Mouse (Mus musculus) stomach, embryonic 15.5 days (tissue): ENCODE measurements at regions not wholly inside any gene's neighbourhood (a gene's known extent, or its start where the extent isn't known, plus 50 kb on each side); places are given as distances from the start of the nearest gene placed in this dataset.

ENCODE experiments used
- ATAC-seq: fragments of 200-750 bp; cut with Nextera tagmentation; 2 replicates; pipeline ENCODE4 v1.8.0; 2017; ENCODE audit warnings: low read depth, moderate number of reproducible peaks, moderate TSS enrichment; ENCODE audit not compliant: insufficient read depth, low FRiP score
- H3K27ac ChIP-seq: fragments of 300-500 bp; sonication (generic); 2 replicates; pipeline ENCODE4 v1.5.1; 2015; ENCODE audit warnings: mild to moderate bottlenecking, inconsistent platforms
- H3K27me3 ChIP-seq: fragments of 300-500 bp; sonication (generic); replicated peaks from 2 replicates; pipeline ENCODE4 v1.6.1; 2015; ENCODE audit warnings: inconsistent platforms
- H3K36me3 ChIP-seq: fragments of 300-500 bp; sonication (generic); 2 replicates; pipeline ENCODE4 v1.6.1; 2015; ENCODE audit warnings: inconsistent platforms
- H3K4me1 ChIP-seq: fragments of 300-500 bp; sonication (generic); 2 replicates; pipeline ENCODE4 v1.6.1; 2015; ENCODE audit warnings: inconsistent platforms
- H3K4me2 ChIP-seq: fragments of 300-500 bp; sonication (generic); 2 replicates; pipeline ENCODE4 v1.6.1; 2015; ENCODE audit warnings: mild to moderate bottlenecking, inconsistent platforms
- H3K4me3 ChIP-seq: fragments of 300-500 bp; sonication (generic); replicated peaks from 2 replicates; pipeline ENCODE4 v1.5.1; 2015; ENCODE audit warnings: inconsistent platforms
- H3K9ac ChIP-seq: fragments of 300-500 bp; sonication (generic); 2 replicates; pipeline ENCODE4 v1.6.1; 2015; ENCODE audit warnings: inconsistent platforms
- H3K9me3 ChIP-seq: fragments of 300-500 bp; sonication (generic); 2 replicates; pipeline ENCODE4 v1.6.1; 2016; ENCODE audit warnings: inconsistent platforms
- WGBS: fragments of 180-500 bp; shearing (Covaris S2); methylation state at CpG from one replicate; pipeline ENCODE4 v1.1.7; 2015; 5-methylcytosine and 5-hydroxymethylcytosine counted together

- Histone ChIP-seq H3K9me3 (no peaks in the 10 kb centered on the region), H3K27me3 (no peaks in the 10 kb centered on the region), H3K4me3 (no peak overlapping the region), H3K36me3 (no peaks in the 10 kb centered on the region), H3K4me1 (no peaks in the 10 kb centered on the region), H3K4me2 (no peak overlapping the region), H3K27ac (no peak overlapping the region), H3K9ac (no peak overlapping the region)
- no peak for ATAC-seq
- 47% methylated on average over 6 of the region's 6 CpGs for WGBS
These were observed 90.7 kb upstream of the Pgrmc2 start for GRCm38 (mm10) chr3:41173561-41173960.

- Histone ChIP-seq H3K9me3 (no peaks in the 10 kb centered on the region), H3K4me1 (no peaks in the 10 kb centered on the region), H3K36me3 (no peaks in the 10 kb centered on the region), H3K27ac (no peak overlapping the region), H3K4me3 (no peak overlapping the region), H3K4me2 (no peak overlapping the region), H3K9ac (no peak overlapping the region), H3K27me3 (no peaks in the 10 kb centered on the region)
- ATAC-seq, result no peak
- WGBS, result 56% methylated on average over 11 of the region's 11 CpGs
These were observed 89.7 kb upstream of the Pgrmc2 start for GRCm38 (mm10) chr3:41172306-41173215.

GRCm38 (mm10) chr3:41171772-41172171, 88.9 kb upstream of the Pgrmc2 start:
- Histone ChIP-seq H3K4me3 (no peak overlapping the region), H3K9me3 (no peaks in the 10 kb centered on the region), H3K9ac (no peak overlapping the region), H3K27me3 (no peaks in the 10 kb centered on the region), H3K27ac (no peak overlapping the region), H3K36me3 (no peaks in the 10 kb centered on the region), H3K4me2 (no peak overlapping the region), H3K4me1 (no peaks in the 10 kb centered on the region)
- WGBS, result 91% methylated on average over 4 of the region's 4 CpGs
- no peak for ATAC-seq

- no peaks in the 10 kb centered on the region for H3K4me1 ChIP-seq
- no peaks in the 10 kb centered on the region for H3K36me3 ChIP-seq
These were observed 88.5 kb upstream of the Pgrmc2 start for GRCm38 (mm10) chr3:41171310-41171709.

GRCm38 (mm10) chr3:41170566-41170965, 87.7 kb upstream of the Pgrmc2 start:
- H3K27me3 ChIP-seq, result no peaks in the 10 kb centered on the region
- H3K4me2 ChIP-seq, result no peak overlapping the region
- no peak overlapping the region for H3K27ac ChIP-seq
- H3K9ac ChIP-seq, result no peak overlapping the region
- no peaks in the 10 kb centered on the region for H3K9me3 ChIP-seq
- no peak for ATAC-seq
- no peaks in the 10 kb centered on the region for H3K36me3 ChIP-seq
- no peaks in the 10 kb centered on the region for H3K4me1 ChIP-seq
- H3K4me3 ChIP-seq, result no peak overlapping the region
- WGBS, result 77% methylated on average over 6 of the region's 6 CpGs

More at GRCm38 (mm10) chr3:41171310-41171709, 88.5 kb upstream of the Pgrmc2 start:
- WGBS, result 84% methylated on average over 4 of the region's 4 CpGs
- no peak overlapping the region for H3K27ac ChIP-seq
- H3K4me3 ChIP-seq, result no peak overlapping the region
- H3K9ac ChIP-seq, result no peak overlapping the region
- no peaks in the 10 kb centered on the region for H3K27me3 ChIP-seq
- H3K9me3 ChIP-seq, result no peaks in the 10 kb centered on the region
- no peak overlapping the region for H3K4me2 ChIP-seq
- ATAC-seq, result no peak

GRCm38 (mm10) chr3:41169430-41169829, 86.6 kb upstream of the Pgrmc2 start:
- Histone ChIP-seq H3K4me1 (no peaks in the 10 kb centered on the region), H3K27ac (no peak overlapping the region), H3K4me2 (no peak overlapping the region), H3K4me3 (no peak overlapping the region), H3K36me3 (no peaks in the 10 kb centered on the region), H3K9ac (no peak overlapping the region), H3K27me3 (no peaks in the 10 kb centered on the region), H3K9me3 (no peaks in the 10 kb centered on the region)
- peak; percentile 88; the same call in 1 of the 2 replicates for ATAC-seq
- WGBS, result 69% methylated on average over 10 of the region's 10 CpGs

GRCm38 (mm10) chr3:41168181-41168967, 85.5 kb upstream of the Pgrmc2 start:
- Histone ChIP-seq H3K4me3 (no peak overlapping the region), H3K4me2 (no peak overlapping the region), H3K27me3 (no peaks in the 10 kb centered on the region), H3K9me3 (no peaks in the 10 kb centered on the region), H3K36me3 (no peaks in the 10 kb centered on the region), H3K4me1 (no peaks in the 10 kb centered on the region), H3K27ac (no peak overlapping the region), H3K9ac (no peak overlapping the region)
- WGBS, result 82% methylated on average over 11 of the region's 11 CpGs
- no peak for ATAC-seq

GRCm38 (mm10) chr3:41167476-41167875, 84.6 kb upstream of the Pgrmc2 start:
- Histone ChIP-seq H3K4me3 (no peak overlapping the region), H3K27ac (no peak overlapping the region), H3K9ac (no peak overlapping the region), H3K36me3 (no peaks in the 10 kb centered on the region), H3K27me3 (no peaks in the 10 kb centered on the region), H3K9me3 (no peaks in the 10 kb centered on the region), H3K4me1 (no peaks in the 10 kb centered on the region), H3K4me2 (no peak overlapping the region)
- WGBS, result 90% methylated on average over 3 of the region's 3 CpGs
- ATAC-seq, result no peak

GRCm38 (mm10) chr3:41164736-41165135, 81.9 kb upstream of the Pgrmc2 start:
- Histone ChIP-seq H3K36me3 (no peaks in the 10 kb centered on the region), H3K4me2 (no peak overlapping the region), H3K4me1 (no peaks in the 10 kb centered on the region), H3K27ac (no peak overlapping the region), H3K4me3 (no peak overlapping the region), H3K27me3 (no peaks in the 10 kb centered on the region), H3K9me3 (no peaks in the 10 kb centered on the region), H3K9ac (no peak overlapping the region)
- ATAC-seq, result no peak
- WGBS, result 88% methylated on average over 7 of the region's 7 CpGs

- no peak overlapping the region for H3K27ac ChIP-seq
- no peak overlapping the region for H3K4me3 ChIP-seq
- ATAC-seq, result peak; percentile 65; the same call in 1 of the 2 replicates
- no peaks in the 10 kb centered on the region for H3K27me3 ChIP-seq
- H3K4me2 ChIP-seq, result no peak overlapping the region
- H3K9ac ChIP-seq, result no peak overlapping the region
- H3K4me1 ChIP-seq, result no peaks in the 10 kb centered on the region
- WGBS, result 58% methylated on average over 3 of the region's 3 CpGs
- no peaks in the 10 kb centered on the region for H3K9me3 ChIP-seq
- H3K36me3 ChIP-seq, result no peaks in the 10 kb centered on the region
These were observed 80.9 kb upstream of the Pgrmc2 start for GRCm38 (mm10) chr3:41163767-41164166.

GRCm38 (mm10) chr3:41162514-41162913, 79.7 kb upstream of the Pgrmc2 start:
- WGBS, result 92% methylated on average over 1 of the region's 1 CpGs
- no peaks in the 10 kb centered on the region for H3K36me3 ChIP-seq
- H3K4me2 ChIP-seq, result no peak overlapping the region
- no peak overlapping the region for H3K27ac ChIP-seq
- no peak for ATAC-seq
- H3K27me3 ChIP-seq, result no peaks in the 10 kb centered on the region
- H3K9ac ChIP-seq, result no peak overlapping the region
- no peaks in the 10 kb centered on the region for H3K4me1 ChIP-seq
- no peaks in the 10 kb centered on the region for H3K9me3 ChIP-seq
- no peak overlapping the region for H3K4me3 ChIP-seq

- H3K4me1 ChIP-seq, result no peaks in the 10 kb centered on the region
- no peaks in the 10 kb centered on the region for H3K36me3 ChIP-seq
- H3K27me3 ChIP-seq, result no peaks in the 10 kb centered on the region
- H3K4me2 ChIP-seq, result no peak overlapping the region
- no peak overlapping the region for H3K27ac ChIP-seq
- no peak overlapping the region for H3K4me3 ChIP-seq
- no peak overlapping the region for H3K9ac ChIP-seq
- H3K9me3 ChIP-seq, result no peaks in the 10 kb centered on the region
- no peak for ATAC-seq
These were observed 77.8 kb upstream of the Pgrmc2 start for GRCm38 (mm10) chr3:41160648-41161047.
